Mouse (Mus musculus) midbrain, embryonic 14.5 days (tissue): ENCODE results near the gene Lrrc74a. TPM values are rescaled to one million over a fixed set of nuclear protein-coding genes. Genes with fewer than 3 reads are reported as not detected.

Experiments used
- ATAC-seq: fragments of 200-750 bp; cut with Nextera tagmentation; 2 replicates; pipeline ENCODE4 v1.8.0; 2017; ENCODE audit warnings: moderate number of reproducible peaks, moderate library complexity; ENCODE audit not compliant: low FRiP score, low TSS enrichment
- DNase-seq: peaks from one replicate; pipeline ENCODE4 v3.0.0-alpha.2; 2015
- H3K27ac ChIP-seq: fragments of 300-500 bp; sonication (generic); replicated peaks from 2 replicates; pipeline ENCODE4 v1.5.1; 2014; ENCODE audit warnings: mild to moderate bottlenecking, low read depth, low read length, moderate library complexity
- H3K27me3 ChIP-seq: fragments of 300-500 bp; sonication (generic); 2 replicates; pipeline ENCODE4 v1.6.1; 2014; ENCODE audit warnings: low read length, control low read depth, mixed read lengths; ENCODE audit not compliant: control insufficient read depth, insufficient read depth
- H3K36me3 ChIP-seq: fragments of 300-500 bp; sonication (generic); 2 replicates; pipeline ENCODE4 v1.6.1; 2014; ENCODE audit warnings: low read length, control low read depth; ENCODE audit not compliant: control insufficient read depth, insufficient read depth
- H3K4me1 ChIP-seq: fragments of 300-500 bp; sonication (generic); 2 replicates; pipeline ENCODE4 v1.6.1; 2014; ENCODE audit warnings: mild to moderate bottlenecking, antibody characterized with exemption, low read length, control low read depth; ENCODE audit not compliant: control insufficient read depth, insufficient read depth
- H3K4me2 ChIP-seq: fragments of 300-500 bp; sonication (generic); 2 replicates; pipeline ENCODE4 v1.6.1; 2014; ENCODE audit warnings: mild to moderate bottlenecking, low read length, moderate library complexity
- H3K4me3 ChIP-seq: fragments of 300-500 bp; sonication (generic); replicated peaks from 2 replicates; pipeline ENCODE4 v1.5.1; 2014; ENCODE audit warnings: low read depth, low read length
- H3K9ac ChIP-seq: fragments of 300-500 bp; sonication (generic); replicated peaks from 2 replicates; pipeline ENCODE4 v1.6.1; 2014; ENCODE audit warnings: mild to moderate bottlenecking, low read length, moderate library complexity
- H3K9me3 ChIP-seq: fragments of 300-500 bp; sonication (generic); 2 replicates; pipeline ENCODE4 v1.6.1; 2016; ENCODE audit warnings: low read length, control low read depth, mixed read lengths; ENCODE audit not compliant: control insufficient read depth
- WGBS: fragments of 180-500 bp; shearing (Covaris S2); extraction: QIAGEN DNeasy Blood & Tissue Kit; methylation state at CpG from one replicate; pipeline ENCODE4 v1.1.7; 2014; 5-methylcytosine and 5-hydroxymethylcytosine counted together
- polyA plus RNA-seq: library from polyadenylated mRNA; unstranded; fragments of >200 nt; fragmentation: Nextera tagmentation; extraction: Ambion mirVana; gene quantifications from 2 replicates; pipeline ENCODE4 v1.2.1, GENCODE M21; 2014

Lrrc74a gene
- polyA plus RNA-seq, 1 experiment from 2014 or later = not detected

DNA sequence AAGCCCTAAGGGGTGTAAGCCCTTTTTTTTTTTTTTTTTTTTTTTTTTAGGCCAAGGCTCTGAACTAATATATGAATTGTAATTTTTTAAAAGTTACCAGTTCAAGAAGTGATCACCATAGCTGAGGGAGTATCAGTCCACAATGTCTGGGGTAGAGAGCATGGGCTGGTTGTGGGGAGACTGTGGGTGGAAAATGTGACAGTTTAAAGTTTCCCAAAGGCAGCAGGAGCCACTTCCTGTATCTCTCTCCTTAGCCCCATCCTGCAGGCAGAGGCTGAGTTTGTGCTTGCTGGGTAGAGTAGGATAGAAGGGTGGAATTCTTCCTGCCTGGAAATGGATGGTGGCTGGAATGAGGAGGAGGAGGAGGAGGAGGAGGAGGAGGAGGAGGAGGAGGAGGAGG lies 40.8 kb upstream of the Lrrc74a start:
- Histone ChIP-seq H3K9me3 (no peaks in the 10 kb centered on the region), H3K36me3 (peaks cover 76% of the 10 kb centered on the region), H3K9ac (no peak overlapping the region), H3K27ac (no peak overlapping the region), H3K4me3 (no peak overlapping the region), H3K27me3 (no peaks in the 10 kb centered on the region), H3K4me1 (no peaks in the 10 kb centered on the region), H3K4me2 (no peak overlapping the region)
- DNase-seq (no peak), ATAC-seq (no peak)

- ATAC-seq (no peak), DNase-seq (no peak)
- Histone ChIP-seq H3K9ac (no peak overlapping the region), H3K4me2 (no peak overlapping the region), H3K4me1 (peaks cover 3% of the 10 kb centered on the region; the same call in 1 of the 2 replicates), H3K27ac (no peak overlapping the region), H3K9me3 (no peaks in the 10 kb centered on the region), H3K4me3 (no peak overlapping the region), H3K27me3 (no peaks in the 10 kb centered on the region), H3K36me3 (peaks cover 67% of the 10 kb centered on the region)
- 100% methylated on average over 1 of the region's 1 CpGs for WGBS
These were observed 39.7 kb upstream of the Lrrc74a start for GRCm38 (mm10) chr12:86694441-86694840.

DNA sequence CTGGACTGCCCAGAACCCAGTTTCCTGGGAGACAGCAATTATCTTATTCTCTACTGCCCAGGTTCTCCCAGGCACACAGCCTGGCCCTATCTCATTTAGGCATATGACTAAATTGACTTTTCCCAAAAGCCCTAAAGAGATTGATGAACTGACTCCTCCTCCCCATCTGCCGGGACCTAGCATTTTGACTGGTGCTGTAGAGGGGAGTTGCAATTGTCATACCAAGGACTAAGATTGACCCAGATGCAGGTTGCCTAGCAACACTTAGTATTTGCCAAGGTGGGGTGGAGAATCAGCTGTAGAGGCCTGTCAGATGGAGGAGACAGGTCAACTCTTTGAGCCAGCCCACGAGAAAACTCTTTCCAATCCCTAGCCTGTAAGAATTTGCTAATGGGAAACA lies 36.2 kb upstream of the Lrrc74a start:
- WGBS = 46% methylated on average over 2 of the region's 2 CpGs
- Histone ChIP-seq H3K36me3 (peaks cover 34% of the 10 kb centered on the region), H3K9me3 (no peaks in the 10 kb centered on the region), H3K9ac (no peak overlapping the region), H3K27ac (no peak overlapping the region; the same call in 1 of the 2 replicates), H3K4me2 (no peak overlapping the region), H3K4me1 (peaks cover 12% of the 10 kb centered on the region; the same call in 1 of the 2 replicates), H3K4me3 (no peak overlapping the region), H3K27me3 (no peaks in the 10 kb centered on the region)
- no peak for DNase-seq
- ATAC-seq = no peak

GRCm38 (mm10) chr12:86698537-86698936 lies 35.6 kb upstream of the Lrrc74a start:
- Histone ChIP-seq H3K27ac (peak overlapping the region; percentile 56; the same call in 1 of the 2 replicates), H3K36me3 (peaks cover 33% of the 10 kb centered on the region), H3K4me2 (no peak overlapping the region), H3K9me3 (no peaks in the 10 kb centered on the region), H3K27me3 (no peaks in the 10 kb centered on the region), H3K4me1 (peaks cover 12% of the 10 kb centered on the region; the same call in 1 of the 2 replicates), H3K9ac (no peak overlapping the region), H3K4me3 (no peak overlapping the region)
- ATAC-seq (no peak), DNase-seq (no peak)

DNA sequence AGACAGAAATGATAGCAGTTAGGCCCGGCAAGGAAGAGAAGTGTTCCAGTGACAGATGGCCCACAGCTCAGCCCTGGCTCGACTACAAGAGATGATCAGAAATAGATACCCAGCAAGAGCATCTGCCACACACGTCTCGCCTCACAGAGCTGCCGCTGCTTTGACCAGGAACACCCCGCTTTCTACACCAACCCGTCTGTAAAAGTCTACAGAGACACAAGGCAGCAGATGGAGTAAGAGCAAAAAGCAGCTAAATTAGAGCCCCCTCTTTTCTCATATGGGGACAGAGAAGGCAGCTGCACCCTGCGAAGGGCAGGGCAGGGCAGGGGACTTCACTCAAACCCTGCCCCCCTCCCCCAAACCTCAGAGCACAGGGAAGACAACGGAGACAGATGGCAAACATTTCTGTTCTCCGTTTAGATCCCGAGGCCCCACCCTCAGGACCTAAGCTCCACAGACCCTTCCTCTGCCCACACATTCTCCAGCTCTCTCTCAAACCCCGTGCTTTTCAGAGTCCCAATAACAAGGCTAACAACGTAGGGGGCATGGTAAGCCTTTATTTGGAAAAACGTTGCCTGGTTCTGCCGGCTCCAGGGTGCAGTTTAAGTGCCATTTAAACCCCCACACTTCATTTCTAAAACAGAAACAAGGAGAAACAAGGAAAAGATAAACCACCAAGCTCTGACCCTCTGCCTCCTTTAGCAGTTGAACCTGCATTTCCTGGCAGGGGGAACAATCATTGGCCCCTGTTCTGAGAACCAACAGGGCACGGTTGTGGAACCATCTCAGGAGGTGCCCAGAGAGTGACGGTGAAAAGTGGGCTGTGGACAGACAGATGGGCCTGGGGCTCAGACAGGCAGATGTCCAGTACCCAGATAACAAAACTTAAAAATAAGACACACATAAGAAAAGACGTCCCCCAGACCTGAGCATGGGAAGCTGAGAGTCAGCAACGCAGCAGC lies 33.9 kb upstream of the Lrrc74a start:
- Histone ChIP-seq H3K36me3 (peaks cover 19% of the 10 kb centered on the region), H3K9me3 (no peaks in the 10 kb centered on the region), H3K27ac (peak overlapping the region; percentile 56), H3K4me1 (peaks cover 12% of the 10 kb centered on the region; the same call in 1 of the 2 replicates), H3K27me3 (no peaks in the 10 kb centered on the region), H3K9ac (no peak overlapping the region; the same call in 1 of the 2 replicates), H3K4me2 (0 out of 2 replicates have a peak overlapping the region, but pooled peaks have one; percentile 9), H3K4me3 (no peak overlapping the region)
- ATAC-seq (peak; percentile 65), DNase-seq (peak; percentile 38)
- WGBS = 25% methylated on average over 19 of the region's 19 CpGs

DNA sequence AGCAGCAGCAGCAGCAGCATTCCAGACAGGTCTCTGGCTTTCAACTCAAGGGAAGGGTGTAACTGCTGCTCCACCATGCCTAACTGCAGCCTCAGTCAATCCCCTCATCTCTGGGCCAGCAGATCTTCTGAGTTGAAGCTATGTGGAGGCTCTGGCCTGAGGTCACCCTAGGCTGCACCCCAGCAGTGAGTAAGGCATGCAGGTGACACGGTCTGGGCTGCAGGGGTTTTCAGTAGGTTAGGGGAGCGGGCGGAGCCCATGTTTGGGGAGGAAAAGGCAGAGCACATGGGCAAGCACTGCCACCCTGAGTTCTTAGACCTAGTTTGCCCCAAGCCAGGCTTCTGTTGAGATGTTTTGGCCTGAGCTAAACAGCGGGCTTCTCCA lies 33.2 kb upstream of the Lrrc74a start:
- H3K36me3 ChIP-seq = peaks cover 12% of the 10 kb centered on the region
- peaks cover 12% of the 10 kb centered on the region; the same call in 1 of the 2 replicates for H3K4me1 ChIP-seq
- H3K27me3 ChIP-seq = no peaks in the 10 kb centered on the region
- H3K4me3 ChIP-seq = no peak overlapping the region
- no peak overlapping the region for H3K27ac ChIP-seq
- H3K9me3 ChIP-seq = no peaks in the 10 kb centered on the region
- H3K9ac ChIP-seq = no peak overlapping the region
- 54% methylated on average over 4 of the region's 4 CpGs for WGBS
- DNase-seq (no peak), ATAC-seq (no peak)
- no peak overlapping the region for H3K4me2 ChIP-seq

- Histone ChIP-seq H3K4me2 (no peak overlapping the region), H3K27ac (no peak overlapping the region), H3K9me3 (no peaks in the 10 kb centered on the region), H3K9ac (no peak overlapping the region), H3K4me3 (no peak overlapping the region), H3K36me3 (peaks cover 6% of the 10 kb centered on the region; the same call in 1 of the 2 replicates), H3K27me3 (no peaks in the 10 kb centered on the region), H3K4me1 (peaks cover 12% of the 10 kb centered on the region; the same call in 1 of the 2 replicates)
- WGBS = 87% methylated on average over 4 of the region's 4 CpGs
- ATAC-seq = no peak
- DNase-seq = no peak
These were observed 32.7 kb upstream of the Lrrc74a start for GRCm38 (mm10) chr12:86701491-86701890.

DNA sequence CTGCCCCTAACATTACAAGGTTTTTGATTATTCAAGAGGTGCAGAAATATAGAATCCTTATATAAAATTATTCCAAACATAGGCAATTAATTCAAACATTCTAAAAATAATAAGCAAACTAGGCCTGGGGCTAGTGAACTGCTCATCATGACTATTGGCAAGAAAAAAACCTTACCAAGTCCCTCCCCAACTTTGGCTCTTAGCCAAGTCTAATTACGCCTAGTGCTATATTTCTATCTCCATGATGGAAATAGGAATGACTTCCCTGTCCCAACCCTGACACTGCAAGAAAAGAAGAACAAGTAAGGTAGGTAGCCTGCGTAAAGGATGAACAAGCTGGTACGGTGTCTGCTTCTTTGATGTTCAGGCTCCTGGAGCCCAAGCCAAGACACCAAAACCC lies 31.5 kb upstream of the Lrrc74a start:
- DNase-seq (no peak), ATAC-seq (no peak)
- Histone ChIP-seq H3K9ac (no peak overlapping the region), H3K27me3 (no peaks in the 10 kb centered on the region), H3K4me3 (no peak overlapping the region), H3K27ac (no peak overlapping the region), H3K4me2 (no peak overlapping the region), H3K4me1 (peaks cover 12% of the 10 kb centered on the region; the same call in 1 of the 2 replicates), H3K9me3 (no peaks in the 10 kb centered on the region), H3K36me3 (no peaks in the 10 kb centered on the region)
- 88% methylated on average over 3 of the region's 3 CpGs for WGBS

- no peak for ATAC-seq
- no peak for DNase-seq
- Histone ChIP-seq H3K4me2 (no peak overlapping the region), H3K27me3 (no peaks in the 10 kb centered on the region), H3K27ac (no peak overlapping the region), H3K9ac (no peak overlapping the region), H3K4me1 (0 out of 2 replicates have a peak, but pooled peaks cover 1% of the 10 kb centered on the region), H3K36me3 (no peaks in the 10 kb centered on the region), H3K9me3 (no peaks in the 10 kb centered on the region), H3K4me3 (no peak overlapping the region)
- 86% methylated on average over 5 of the region's 5 CpGs for WGBS
These were observed 28.3 kb upstream of the Lrrc74a start for GRCm38 (mm10) chr12:86705843-86706242.
